Mouse (Mus musculus): ENCODE results near the gene Larp4b. TPM values are rescaled to one million over a fixed set of nuclear protein-coding genes. Genes with fewer than 3 reads are reported as not detected.

The Larp4b gene
- polyA plus RNA-seq, 1 experiment from 2014 or later, result 25.9 TPM

Other genes with a start within 250 kb of the Larp4b start
- gene Wdr37, start 222.0 kb upstream of the Larp4b start, polyA plus RNA-seq (2016; fragmentation: Nextera tagmentation; extraction: Ambion mirVana), result 31.0 and 34.1 TPM in 2 replicates
- gene Idi1, start 208.4 kb upstream of the Larp4b start, polyA plus RNA-seq (2016; fragmentation: Nextera tagmentation; extraction: Ambion mirVana), result 122 and 154 TPM in 2 replicates
- gene Gm9745, start 145.7 kb upstream of the Larp4b start, polyA plus RNA-seq (2016; fragmentation: Nextera tagmentation; extraction: Ambion mirVana), result not detected in 2 replicates
- gene Idi2, start 141.0 kb upstream of the Larp4b start, polyA plus RNA-seq (2016; fragmentation: Nextera tagmentation; extraction: Ambion mirVana), result 0.06 TPM in 1 of 2 replicates, not detected in the other
- gene Gtpbp4, start 97.8 kb upstream of the Larp4b start, polyA plus RNA-seq (2016; fragmentation: Nextera tagmentation; extraction: Ambion mirVana), result 75.1 and 112 TPM in 2 replicates
- 4.9 and 5.8 TPM in 2 replicates for gene Dip2c, start 182.6 kb downstream of the Larp4b start, polyA plus RNA-seq (2016; fragmentation: Nextera tagmentation; extraction: Ambion mirVana)

All from hindbrain, embryonic 10.5 days (tissue).